Mouse (Mus musculus) embryonic facial prominence, embryonic 10.5 days (tissue): ENCODE results near the gene Ccni. TPM values are rescaled to one million over a fixed set of nuclear protein-coding genes. Genes with fewer than 3 reads are reported as not detected.

Source experiments
- DNase-seq: peaks from one replicate; pipeline ENCODE4 v3.0.0-alpha.2; 2017; ENCODE audit warnings: low spot score
- H3K27ac ChIP-seq: fragments of 300-500 bp; sonication (generic); replicated peaks from 2 replicates; pipeline ENCODE4 v1.5.1; 2016; ENCODE audit warnings: mild to moderate bottlenecking
- H3K27me3 ChIP-seq: fragments of 300-500 bp; sonication (generic); replicated peaks from 2 replicates; pipeline ENCODE4 v1.6.1; 2016; ENCODE audit warnings: low read depth, mild to moderate bottlenecking; ENCODE audit not compliant: poor library complexity, severe bottlenecking
- H3K36me3 ChIP-seq: fragments of 300-500 bp; sonication (generic); replicated peaks from 2 replicates; pipeline ENCODE4 v1.6.1; 2016; ENCODE audit warnings: mild to moderate bottlenecking, moderate library complexity
- H3K4me1 ChIP-seq: fragments of 300-500 bp; sonication (generic); 2 replicates; pipeline ENCODE4 v1.6.1; 2016
- H3K4me3 ChIP-seq: fragments of 300-500 bp; sonication (generic); 2 replicates; pipeline ENCODE4 v1.5.1; 2016; ENCODE audit warnings: mild to moderate bottlenecking, moderate library complexity
- H3K9me3 ChIP-seq: fragments of 300-500 bp; sonication (generic); 2 replicates; pipeline ENCODE4 v1.6.1; 2016; ENCODE audit warnings: mild to moderate bottlenecking
- WGBS: fragments of 180-500 bp; shearing (Covaris S2); methylation state at CpG from one replicate; pipeline ENCODE4 v1.1.7; 2016; 5-methylcytosine and 5-hydroxymethylcytosine counted together
- polyA plus RNA-seq: library from polyadenylated mRNA; unstranded; fragments of >200 nt; fragmentation: Nextera tagmentation; extraction: Ambion mirVana; gene quantifications from 2 replicates; pipeline ENCODE4 v1.2.1, GENCODE M21; 2016

Gene Ccni
- polyA plus RNA-seq, 1 experiment from 2014 or later = 119 TPM

- DNase-seq = no peak
- Histone ChIP-seq H3K36me3 (peaks cover 92% of the 10 kb centered on the region), H3K27me3 (no peaks in the 10 kb centered on the region), H3K4me1 (no peaks in the 10 kb centered on the region), H3K4me3 (no peak overlapping the region), H3K27ac (no peak overlapping the region), H3K9me3 (no peaks in the 10 kb centered on the region)
- 90% methylated on average over 6 of the region's 6 CpGs for WGBS
Measured at GRCm38 (mm10) chr5:93184548-93184947, 21.7 kb downstream of the Ccni start.

GRCm38 (mm10) chr5:93183311-93183710 is 23.0 kb downstream of the Ccni start:
- WGBS = 79% methylated on average over 6 of the region's 6 CpGs
- Histone ChIP-seq H3K4me1 (no peaks in the 10 kb centered on the region), H3K27ac (no peak overlapping the region), H3K9me3 (no peaks in the 10 kb centered on the region), H3K4me3 (no peak overlapping the region), H3K36me3 (peaks cover 92% of the 10 kb centered on the region), H3K27me3 (no peaks in the 10 kb centered on the region)
- DNase-seq = no peak

GRCm38 (mm10) chr5:93180252-93180651 is 26.0 kb downstream of the Ccni start:
- DNase-seq = no peak
- no peak overlapping the region for H3K27ac ChIP-seq
- peaks cover 89% of the 10 kb centered on the region for H3K36me3 ChIP-seq
- H3K4me3 ChIP-seq = no peak overlapping the region
- WGBS = 88% methylated on average over 2 of the region's 2 CpGs
- no peaks in the 10 kb centered on the region for H3K27me3 ChIP-seq
- H3K9me3 ChIP-seq = no peaks in the 10 kb centered on the region
- no peaks in the 10 kb centered on the region for H3K4me1 ChIP-seq

- H3K4me3 ChIP-seq = no peak overlapping the region
- H3K4me1 ChIP-seq = no peaks in the 10 kb centered on the region
- WGBS = 84% methylated on average over 6 of the region's 6 CpGs
- no peaks in the 10 kb centered on the region for H3K9me3 ChIP-seq
- H3K27me3 ChIP-seq = no peaks in the 10 kb centered on the region
- no peak for DNase-seq
- no peak overlapping the region for H3K27ac ChIP-seq
- H3K36me3 ChIP-seq = peaks cover 88% of the 10 kb centered on the region
Measured at GRCm38 (mm10) chr5:93178616-93179015, 27.7 kb downstream of the Ccni start.

- H3K4me1 ChIP-seq = no peaks in the 10 kb centered on the region
- no peak for DNase-seq
- H3K4me3 ChIP-seq = no peak overlapping the region
- H3K27ac ChIP-seq = no peak overlapping the region
- H3K9me3 ChIP-seq = no peaks in the 10 kb centered on the region
- no peaks in the 10 kb centered on the region for H3K27me3 ChIP-seq
- peaks cover 93% of the 10 kb centered on the region for H3K36me3 ChIP-seq
- WGBS = 93% methylated on average over 6 of the region's 6 CpGs
Measured at GRCm38 (mm10) chr5:93174675-93175074, 31.6 kb downstream of the Ccni start.

- H3K27ac ChIP-seq = no peak overlapping the region
- H3K4me3 ChIP-seq = no peak overlapping the region
- H3K4me1 ChIP-seq = peaks cover 12% of the 10 kb centered on the region
- H3K36me3 ChIP-seq = peaks cover 93% of the 10 kb centered on the region
- no peak for DNase-seq
- WGBS = 87% methylated on average over 6 of the region's 6 CpGs
- H3K27me3 ChIP-seq = no peaks in the 10 kb centered on the region
- H3K9me3 ChIP-seq = no peaks in the 10 kb centered on the region
Measured at GRCm38 (mm10) chr5:93172536-93172935, 33.8 kb downstream of the Ccni start.

GRCm38 (mm10) chr5:93171420-93171819 is 34.9 kb downstream of the Ccni start:
- WGBS = 96% methylated on average over 15 of the region's 15 CpGs
- peaks cover 12% of the 10 kb centered on the region for H3K4me1 ChIP-seq
- DNase-seq = no peak
- H3K9me3 ChIP-seq = no peaks in the 10 kb centered on the region
- no peaks in the 10 kb centered on the region for H3K27me3 ChIP-seq
- H3K36me3 ChIP-seq = peaks cover 94% of the 10 kb centered on the region
- H3K27ac ChIP-seq = no peak overlapping the region
- no peak overlapping the region for H3K4me3 ChIP-seq

GRCm38 (mm10) chr5:93168654-93169053 is 37.6 kb downstream of the Ccni start:
- Histone ChIP-seq H3K36me3 (peaks cover 97% of the 10 kb centered on the region), H3K9me3 (no peaks in the 10 kb centered on the region), H3K27ac (peak overlapping the region; percentile 63), H3K4me1 (peaks cover 12% of the 10 kb centered on the region), H3K4me3 (no peak overlapping the region), H3K27me3 (no peaks in the 10 kb centered on the region)
- peak; percentile 33 for DNase-seq
- WGBS = 64% methylated on average over 6 of the region's 6 CpGs

GRCm38 (mm10) chr5:93167919-93168516 is 38.3 kb downstream of the Ccni start:
- H3K36me3 ChIP-seq = peaks cover 97% of the 10 kb centered on the region
- no peak for DNase-seq
- peaks cover 12% of the 10 kb centered on the region for H3K4me1 ChIP-seq

GRCm38 (mm10) chr5:93163541-93163940 is 42.8 kb downstream of the Ccni start:
- 83% methylated on average over 3 of the region's 3 CpGs for WGBS
- H3K36me3 ChIP-seq = peaks cover 100% of the 10 kb centered on the region

More at GRCm38 (mm10) chr5:93167919-93168516, 38.3 kb downstream of the Ccni start:
- H3K27me3 ChIP-seq = no peaks in the 10 kb centered on the region
- H3K4me3 ChIP-seq = no peak overlapping the region
- no peaks in the 10 kb centered on the region for H3K9me3 ChIP-seq
- 95% methylated on average over 11 of the region's 11 CpGs for WGBS
- peak overlapping the region; percentile 63 for H3K27ac ChIP-seq

GRCm38 (mm10) chr5:93154401-93154800 is 51.9 kb downstream of the Ccni start:
- DNase-seq = no peak
- WGBS = 91% methylated on average over 11 of the region's 11 CpGs
- H3K36me3 ChIP-seq = peaks cover 99% of the 10 kb centered on the region

More at GRCm38 (mm10) chr5:93163541-93163940, 42.8 kb downstream of the Ccni start:
- no peak overlapping the region for H3K4me3 ChIP-seq
- peak; percentile 36 for DNase-seq
- H3K27ac ChIP-seq = no peak overlapping the region
- H3K27me3 ChIP-seq = no peaks in the 10 kb centered on the region
- H3K4me1 ChIP-seq = peaks cover 8% of the 10 kb centered on the region
- no peaks in the 10 kb centered on the region for H3K9me3 ChIP-seq

GRCm38 (mm10) chr5:93152451-93152850 is 53.8 kb downstream of the Ccni start:
- Histone ChIP-seq H3K4me1 (peaks cover 33% of the 10 kb centered on the region), H3K27ac (0 out of 2 replicates have a peak overlapping the region, but pooled peaks have one; percentile 46), H3K9me3 (no peaks in the 10 kb centered on the region), H3K4me3 (no peak overlapping the region), H3K27me3 (no peaks in the 10 kb centered on the region), H3K36me3 (peaks cover 95% of the 10 kb centered on the region)
- 89% methylated on average over 4 of the region's 4 CpGs for WGBS
- DNase-seq = no peak

More at GRCm38 (mm10) chr5:93154401-93154800, 51.9 kb downstream of the Ccni start:
- Histone ChIP-seq H3K4me1 (peaks cover 29% of the 10 kb centered on the region), H3K27me3 (no peaks in the 10 kb centered on the region), H3K4me3 (no peak overlapping the region), H3K27ac (no peak overlapping the region), H3K9me3 (no peaks in the 10 kb centered on the region)

GRCm38 (mm10) chr5:93151985-93152384 is 54.3 kb downstream of the Ccni start:
- Histone ChIP-seq H3K36me3 (peaks cover 94% of the 10 kb centered on the region), H3K9me3 (no peaks in the 10 kb centered on the region), H3K4me3 (no peak overlapping the region), H3K27me3 (no peaks in the 10 kb centered on the region), H3K4me1 (peaks cover 33% of the 10 kb centered on the region), H3K27ac (peak overlapping the region; percentile 46; the same call in 1 of the 2 replicates)
- no peak for DNase-seq
- WGBS = 82% methylated on average over 6 of the region's 6 CpGs
